Mouse (Mus musculus): ENCODE results near the gene Tbc1d9b.

DNA sequence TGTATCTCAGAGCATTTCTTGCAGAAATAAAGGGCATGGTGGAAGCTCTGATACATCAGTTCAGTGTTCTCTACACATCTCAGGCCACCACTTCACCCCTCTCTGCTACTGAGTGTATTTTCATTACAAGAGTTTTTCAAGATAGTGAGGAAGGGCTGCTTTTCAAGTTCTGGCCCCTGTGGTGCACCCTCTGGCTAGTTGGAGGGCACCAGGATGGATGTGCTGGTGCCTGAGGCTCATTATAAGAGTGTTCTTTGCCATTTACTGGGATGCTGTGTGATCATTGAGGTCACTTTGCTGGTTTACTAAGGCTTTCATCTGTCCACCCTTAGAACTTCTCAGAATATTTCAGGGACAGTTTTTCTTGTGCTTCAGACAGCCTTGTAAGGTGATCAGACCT lies 39.5 kb upstream of the Tbc1d9b start:
- TF ChIP-seq POLR2A (IDR thresholded peaks at IDR 0.05; ENCODE audit: control insufficient read depth, extremely low read depth, insufficient read depth, low read length, poor library complexity) = no peak
- TF ChIP-seq CTCF (IDR thresholded peaks at IDR 0.05; ENCODE audit: borderline replicate concordance, control insufficient read depth, extremely low read depth, insufficient read depth, low read length, poor library complexity) = no peak
